In genomic region chr8:78507979-78508718, GRCm38 (mm10) we compare ENCODE assay signal across 8 mouse cellular contexts. TPM values are rescaled to one million over a fixed set of nuclear protein-coding genes. Genes with fewer than 3 reads are reported as not detected.
DNase-seq lines count a peak whose midpoint lies in the region; ATAC-seq and TF ChIP-seq lines count a peak whose summit lies in the region.

No protein-coding gene starts in this region.

- 2% methylated on average over 38 of the region's 38 CpGs for WGBS in intestine, postnatal 0 days
- under 1% methylated on average over 38 of the region's 38 CpGs for WGBS in lung, embryonic 15.5 days

- TF ChIP-seq CTCF in gastrocnemius, adult 2 months (IDR thresholded peaks at IDR 0.05): no peak
- TF ChIP-seq CTCF in intestine, postnatal 0 days (IDR thresholded peaks at IDR 0.05; ENCODE audit: low read depth): no peak

- intact Hi-C loops in gastrocnemius, adult 2 months (cut with DNase I): loop anchor here (5.0 kb wide), 4 partner anchors 59 to 314 kb away; partner anchors contain the start of gene Lsm6

- H3K4me1 ChIP-seq in intestine, postnatal 0 days (replicated peaks; ENCODE audit: control insufficient read depth, insufficient read depth, low read length): no peaks in the 10 kb centered on the region
- H3K4me1 ChIP-seq in lung, embryonic 15.5 days: peaks cover 14% of the 10 kb centered on the region

- no peaks in the 10 kb centered on the region for H3K27me3 ChIP-seq in intestine, postnatal 0 days (replicated peaks; ENCODE audit: control insufficient read depth, insufficient read depth, low read length)
- H3K27me3 ChIP-seq in lung, embryonic 15.5 days: no peaks in the 10 kb centered on the region

- H3K9me3 ChIP-seq in intestine, postnatal 0 days (ENCODE audit: control insufficient read depth): no peaks in the 10 kb centered on the region
- no peaks in the 10 kb centered on the region for H3K9me3 ChIP-seq in lung, embryonic 15.5 days

- H3K4me2 ChIP-seq in intestine, postnatal 0 days (replicated peaks; ENCODE audit: low read depth): peak overlapping the region; percentile 100
- H3K4me2 ChIP-seq in lung, embryonic 15.5 days: peak overlapping the region; percentile 96

- H3K4me3 ChIP-seq in gastrocnemius, adult 2 months: peak overlapping the region; percentile 100
- H3K4me3 ChIP-seq in intestine, postnatal 0 days (ENCODE audit: low read depth, low read length): peak overlapping the region; percentile 94
- H3K4me3 ChIP-seq in lung, embryonic 15.5 days: peak overlapping the region; percentile 95

- peaks cover 7% of the 10 kb centered on the region; the same call in 1 of the 2 replicates for H3K36me3 ChIP-seq in intestine, postnatal 0 days (ENCODE audit: control insufficient read depth, insufficient read depth)
- H3K36me3 ChIP-seq in lung, embryonic 15.5 days: peaks cover 28% of the 10 kb centered on the region

- DNase-seq in B cell, adult 2 months: peak; percentile 68 to 78
- DNase-seq in MN1 (ENCODE audit: low spot score): peak; percentile 56
- no peak for DNase-seq in gastrocnemius, adult 2 months
- peak; percentile 0 for DNase-seq in retina, adult 2 months (ENCODE audit: low read depth, low spot score)
- no peak for DNase-seq in yolk sac, embryonic 10.5 days (ENCODE audit: low spot score)

- ATAC-seq in common myeloid progenitor, adult 5-6 weeks (replicated peaks; ENCODE audit: low read depth, poor library complexity, severe bottlenecking): peak; percentile 36
- ATAC-seq in intestine, postnatal 0 days: peak; percentile 37
- peak; percentile 28; the same call in 1 of the 2 replicates for ATAC-seq in lung, embryonic 15.5 days (ENCODE audit: borderline replicate concordance, extremely low read depth, low FRiP score, low TSS enrichment)

- H3K9ac ChIP-seq in intestine, postnatal 0 days (ENCODE audit: low read depth, low read length): peak overlapping the region; percentile 94
- H3K9ac ChIP-seq in lung, embryonic 15.5 days: peak overlapping the region; percentile 99

- peak overlapping the region; percentile 96 for H3K27ac ChIP-seq in gastrocnemius, adult 2 months
- H3K27ac ChIP-seq in intestine, postnatal 0 days (ENCODE audit: low read depth, low read length): peak overlapping the region; percentile 96
- H3K27ac ChIP-seq in lung, embryonic 15.5 days: peak overlapping the region; percentile 96

RNA-seq across cellular contexts. Expression of gene Rbmxl1, which starts 0.5 kb away (rescaled TPM):
- total RNA-seq in common myeloid progenitor, adult 5-6 weeks (2017): 199 and 203 TPM in 2 replicates
- 10 to 100 TPM; 12.3 to 13.1 TPM for total RNA-seq in gastrocnemius, adult 2 months (2021)
- 57.9 and 59.1 TPM in 2 replicates for polyA plus RNA-seq in intestine, postnatal 0 days (2015; fragmentation: Nextera tagmentation; extraction: Ambion mirVana)
- polyA plus RNA-seq in lung, embryonic 15.5 days (2015; fragmentation: Nextera tagmentation; extraction: Ambion mirVana): 254 and 256 TPM in 2 replicates

RNA-seq across cellular contexts. Expression of gene Slc10a7, which starts 1.0 kb away (rescaled TPM):
- 16.2 and 21.1 TPM in 2 replicates for total RNA-seq in common myeloid progenitor, adult 5-6 weeks (2017)
- total RNA-seq in gastrocnemius, adult 2 months (2021): 1 to 10 TPM; 6.7 to 6.9 TPM
- 7.4 and 7.5 TPM in 2 replicates for polyA plus RNA-seq in intestine, postnatal 0 days (2015; fragmentation: Nextera tagmentation; extraction: Ambion mirVana)
- 16.2 and 19.9 TPM in 2 replicates for polyA plus RNA-seq in lung, embryonic 15.5 days (2015; fragmentation: Nextera tagmentation; extraction: Ambion mirVana)

Comparison
In these comparisons a context has a peak if more than half of its experiments do, and no peak if none do; other contexts are left out.
1. DNase-seq: peak in B cell, adult 2 months (2 of 2), MN1 (single experiment) and retina, adult 2 months (single experiment); none in gastrocnemius, adult 2 months (single experiment) and yolk sac, embryonic 10.5 days (single experiment).
2. RNA of gene Rbmxl1, which starts 0.5 kb away (total RNA-seq): 199 to 203 TPM in common myeloid progenitor, adult 5-6 weeks; 12.3 to 13.1 TPM in gastrocnemius, adult 2 months; every median in the first group is over 10 times any median in the second.
3. Peak in every context shown above with its lines, with median percentiles within 50 percentile points of each other: ATAC-seq, H3K27ac ChIP-seq and H3K4me3 ChIP-seq.